Mouse (Mus musculus): ENCODE results near the gene Flt3l.
A peak's percentile ranks its signal among the peaks of the same experiment; 100 is the strongest.

Flt3l gene

GRCm38 (mm10) chr7:45095367-45095766 is 40.9 kb downstream of the Flt3l start:
- no peak for DNase-seq

- DNase-seq = no peak
These were observed 42.1 kb downstream of the Flt3l start for GRCm38 (mm10) chr7:45094121-45094520.

- DNase-seq = peak in 1 of 2 experiments; percentile 22
These were observed 42.7 kb downstream of the Flt3l start for GRCm38 (mm10) chr7:45093516-45093905.

- no peak for DNase-seq
These were observed 43.3 kb downstream of the Flt3l start for GRCm38 (mm10) chr7:45092828-45093515.

DNA sequence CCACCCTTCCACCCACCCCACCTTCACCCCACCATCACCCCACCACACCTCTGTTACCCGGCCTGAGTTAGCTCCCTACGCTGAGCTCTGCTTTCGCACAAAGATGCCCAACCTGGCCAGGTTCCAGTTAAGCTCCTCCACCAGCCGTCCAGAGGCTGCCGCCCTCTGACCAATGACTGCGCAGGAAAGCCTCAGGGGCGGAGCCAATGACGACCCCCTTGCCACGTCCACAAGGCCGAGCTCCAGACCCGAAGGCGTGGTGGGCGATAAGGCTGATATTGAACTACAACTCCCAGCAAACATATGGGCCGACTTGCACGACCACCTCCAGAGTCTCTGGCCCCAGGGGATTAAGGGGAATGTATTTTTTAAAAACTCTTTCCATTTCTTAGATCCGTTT is 44.2 kb downstream of the Flt3l start, which contains the start of gene Rcn3:
Gene Rcn3, minus strand, starts transcription at position 174 of the 400 bp plus-strand sequence.
- DNase-seq = peak in 1 of 2 experiments; percentile 16

DNA sequence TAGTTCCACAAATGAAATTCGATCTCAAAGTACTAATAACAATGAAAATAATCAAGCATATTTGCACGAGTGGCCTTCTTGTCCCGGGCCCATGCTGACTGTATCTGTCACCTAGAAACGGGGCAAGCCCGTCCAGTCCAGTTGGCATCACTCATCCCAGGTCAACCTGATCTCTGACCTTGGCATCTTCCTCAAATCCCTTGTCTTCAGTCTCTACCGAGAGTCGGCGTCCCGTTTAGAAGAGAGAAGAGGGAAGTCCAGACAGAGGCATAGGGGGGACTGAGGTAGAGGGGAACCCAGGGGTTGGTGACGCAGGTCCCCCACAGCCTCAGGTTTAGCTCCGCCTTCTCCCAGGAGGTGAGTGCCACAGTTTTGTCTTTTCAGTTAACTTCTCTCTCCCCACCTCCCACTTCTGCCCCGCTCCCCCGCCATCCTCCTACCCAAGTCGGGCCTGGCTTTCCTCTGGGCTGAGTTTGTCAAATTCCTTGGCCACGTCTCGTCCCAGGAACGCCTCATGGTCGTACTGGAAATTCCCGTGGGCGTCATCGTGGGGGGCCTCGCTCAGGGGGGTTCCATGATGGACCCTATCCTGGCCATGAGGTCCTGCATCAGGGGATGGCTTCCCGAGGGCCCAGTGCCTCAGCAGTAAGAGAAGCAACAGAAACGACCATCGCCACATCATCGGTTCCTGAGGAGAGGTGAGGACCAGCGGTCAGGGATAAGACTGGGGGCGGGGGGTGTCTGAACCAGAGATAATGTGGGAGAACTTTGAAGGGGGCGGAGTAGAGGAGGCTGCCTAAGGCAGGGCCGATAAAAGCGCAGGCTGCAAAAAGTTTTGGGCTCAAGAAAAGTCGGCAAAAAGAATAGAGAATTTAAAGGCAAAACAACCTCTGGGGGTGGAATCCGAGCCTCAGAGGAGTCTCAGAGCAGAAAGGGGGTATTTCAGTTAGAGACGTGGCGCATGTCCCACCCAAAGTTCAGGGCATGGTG is 44.9 kb downstream of the Flt3l start:
- DNase-seq = no peak

- DNase-seq = peak; percentile 18 to 43
These were observed 45.8 kb downstream of the Flt3l start for GRCm38 (mm10) chr7:45090251-45090977.

GRCm38 (mm10) chr7:45088597-45088996 is 47.6 kb downstream of the Flt3l start:
- DNase-seq = no peak

DNA sequence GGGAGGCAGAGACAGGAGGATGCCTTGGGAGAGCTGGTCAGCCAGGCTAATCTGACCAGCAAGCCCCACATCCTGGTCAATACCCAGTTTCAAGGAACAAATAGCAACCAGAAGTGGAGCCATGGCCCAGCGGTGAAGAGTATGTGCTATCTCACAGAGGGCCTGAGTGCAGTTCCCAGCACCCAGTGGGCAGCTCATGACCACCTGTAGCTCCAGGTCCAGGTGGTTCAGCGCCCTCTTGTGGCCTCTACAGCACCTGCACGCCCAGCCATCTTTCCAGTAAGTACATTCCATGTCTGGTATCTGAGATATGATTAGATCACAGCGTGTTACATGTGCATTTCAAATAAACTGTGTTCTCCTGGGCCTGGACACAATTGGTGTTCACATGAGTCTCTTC is 50.1 kb downstream of the Flt3l start:
- no peak for DNase-seq

- DNase-seq = peak; percentile 48 to 59
These were observed 52.8 kb downstream of the Flt3l start for GRCm38 (mm10) chr7:45083300-45083890.

- peak; percentile 46 to 53 for DNase-seq
These were observed 53.6 kb downstream of the Flt3l start for GRCm38 (mm10) chr7:45082401-45083299.

DNA sequence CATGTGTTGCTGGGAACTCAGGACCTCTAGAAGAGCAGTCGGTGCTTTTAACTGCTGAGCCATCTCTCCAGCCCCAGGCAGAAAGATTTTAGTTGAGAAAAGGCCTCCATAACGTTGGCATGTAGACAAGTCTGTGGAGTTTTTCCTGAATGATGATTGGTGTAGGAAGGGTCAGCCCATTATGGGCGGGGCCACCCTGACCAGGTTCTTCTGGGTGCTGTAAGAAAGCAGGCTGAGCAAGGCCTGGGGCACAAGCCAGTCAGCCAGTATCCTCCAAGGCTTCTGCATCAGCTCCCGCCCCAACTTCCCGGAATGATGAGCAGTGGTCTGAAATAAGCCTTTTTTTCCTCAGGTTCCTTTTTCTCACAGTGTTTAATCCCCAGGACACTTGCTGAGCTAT is 55.2 kb downstream of the Flt3l start:
- no peak for DNase-seq

GRCm38 (mm10) chr7:45079856-45080255 is 56.4 kb downstream of the Flt3l start:
- DNase-seq = peak; percentile 88 to 94

All from thymus, postnatal 36 days (tissue).